Mouse (Mus musculus) layer of hippocampus, adult 18-20 months (tissue): ENCODE data around the gene Ankrd13d. TPM values are rescaled to one million over a fixed set of nuclear protein-coding genes. Genes with fewer than 3 reads are reported as not detected.

Experiments
- DNase-seq, 2 experiments: peaks; one replicate each; pipeline ENCODE4 v3.0.0; 2022; ENCODE audit warnings: low spot score in 2 of 2
- long read RNA-seq: library from polyadenylated mRNA; stranded (forward); transcript quantifications from one replicate; pipeline ENCODE4 v2.0.0, GENCODE M21; 2021
- total RNA-seq, 2 experiments: library from RNA; stranded (reverse); gene quantifications; 2 replicates each; pipeline ENCODE4 v1.2.3; 2021

The Ankrd13d gene
- 10 to 100 TPM; 58.5 to 59.2 TPM for total RNA-seq
- long read RNA-seq, transcript Ankrd13d-202 (15 exons, 2,131 nt): minor isoform, 5 of 87 reads
- long read RNA-seq, transcript Ankrd13d-201 (15 exons, 2,139 nt): major isoform, 35 of 87 reads
- long read RNA-seq, partial matches to known transcripts: 20 of 87 reads
- long read RNA-seq, other reads (novel, unspliced or antisense): 27 of 87 reads

DNA sequence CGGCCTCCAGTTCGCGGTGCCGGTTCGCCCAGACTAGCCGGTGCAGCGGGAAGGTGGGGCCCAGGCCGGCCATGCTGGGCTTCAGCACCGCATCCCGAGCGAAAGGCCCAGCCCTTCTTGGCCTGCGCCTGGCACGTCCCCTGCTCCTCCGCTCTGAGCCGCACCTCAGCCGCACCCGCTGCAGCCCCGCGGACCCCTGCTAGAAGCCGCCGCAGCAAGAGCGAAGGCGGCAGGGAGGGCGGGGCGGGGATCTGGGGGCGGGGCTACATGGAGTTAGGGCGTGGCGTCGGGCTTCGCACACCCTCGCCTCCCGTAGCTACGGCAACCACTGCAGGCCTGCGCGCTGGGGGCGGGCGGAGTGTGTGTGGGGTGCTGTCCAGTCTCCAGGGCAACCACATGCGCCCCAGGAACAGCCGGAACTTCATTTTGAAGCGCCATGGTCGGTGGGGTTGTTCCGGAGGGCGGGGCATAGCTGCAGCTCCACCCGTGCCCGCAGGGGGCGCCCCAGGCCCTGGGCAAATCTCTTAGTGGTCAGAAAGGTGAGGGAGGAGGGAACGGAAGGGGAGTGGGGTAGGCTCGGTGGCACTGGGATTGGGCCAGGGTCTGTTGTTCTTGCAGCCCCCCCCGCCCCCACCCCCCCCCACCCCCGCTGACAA lies at the start of gene Ankrd13d:
Gene Ankrd13d (minus strand): TSS at position 240 of the 656 bp plus-strand sequence.
- peak; percentile 91 to 94 for DNase-seq

DNA sequence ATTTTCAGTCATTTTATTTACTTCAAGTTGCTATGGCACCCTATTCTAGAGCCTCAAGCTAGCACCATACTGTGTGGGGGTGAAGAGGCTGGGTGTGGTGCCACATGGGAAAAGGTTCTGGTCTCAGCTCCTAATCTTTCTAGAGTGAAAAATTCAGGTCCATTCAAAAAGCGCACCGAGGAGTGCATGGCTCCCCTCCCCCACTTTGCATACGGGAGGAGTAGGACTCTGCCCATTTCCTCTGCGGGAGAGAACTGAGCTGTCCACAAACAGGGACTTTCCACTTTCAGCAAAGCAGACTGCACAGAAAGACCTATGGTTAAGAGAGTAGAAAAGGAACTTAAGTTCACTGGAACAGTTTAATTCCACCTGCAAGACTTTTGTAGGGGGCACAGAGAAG lies 49.7 kb upstream of the Ankrd13d start:
- DNase-seq: peak; percentile 41 to 72

DNA sequence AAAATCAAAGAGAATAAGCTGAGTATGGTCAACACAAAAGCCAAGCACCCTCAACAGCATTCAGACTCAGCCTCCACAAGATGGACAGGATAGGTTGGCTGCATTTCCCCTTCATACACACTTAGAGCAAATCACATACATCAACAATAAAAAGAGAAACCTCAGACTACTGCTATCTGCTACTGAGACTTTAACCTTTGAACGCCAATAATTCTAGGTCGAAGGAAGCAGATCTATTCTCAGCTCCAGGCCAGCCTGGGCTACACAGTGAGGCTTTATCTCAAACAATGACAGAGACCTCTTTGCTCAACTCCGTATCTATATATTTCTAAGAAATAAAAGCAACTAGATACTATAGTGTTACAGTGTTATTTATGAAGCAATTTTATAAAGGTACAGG lies 48.3 kb upstream of the Ankrd13d start:
- DNase-seq: no peak

DNA sequence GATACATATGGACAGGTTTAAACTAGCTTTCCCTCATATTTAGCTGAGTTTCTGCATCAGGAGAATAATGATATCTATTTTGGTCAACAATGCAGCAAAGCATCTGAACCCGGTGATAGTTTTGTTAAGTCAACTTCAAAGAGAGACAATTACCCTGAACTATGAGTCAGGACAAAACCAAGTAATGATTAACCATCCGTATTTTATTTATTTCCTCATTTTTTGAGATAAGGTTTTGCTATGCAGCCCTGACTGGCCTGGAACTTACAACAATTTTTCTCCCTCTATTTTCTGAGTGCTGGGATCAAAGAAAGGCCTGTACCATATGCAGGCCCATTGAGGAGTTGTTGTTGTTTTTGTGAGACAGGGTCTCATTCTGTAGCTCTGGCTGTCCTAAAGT lies 47.7 kb upstream of the Ankrd13d start:
- no peak for DNase-seq

DNA sequence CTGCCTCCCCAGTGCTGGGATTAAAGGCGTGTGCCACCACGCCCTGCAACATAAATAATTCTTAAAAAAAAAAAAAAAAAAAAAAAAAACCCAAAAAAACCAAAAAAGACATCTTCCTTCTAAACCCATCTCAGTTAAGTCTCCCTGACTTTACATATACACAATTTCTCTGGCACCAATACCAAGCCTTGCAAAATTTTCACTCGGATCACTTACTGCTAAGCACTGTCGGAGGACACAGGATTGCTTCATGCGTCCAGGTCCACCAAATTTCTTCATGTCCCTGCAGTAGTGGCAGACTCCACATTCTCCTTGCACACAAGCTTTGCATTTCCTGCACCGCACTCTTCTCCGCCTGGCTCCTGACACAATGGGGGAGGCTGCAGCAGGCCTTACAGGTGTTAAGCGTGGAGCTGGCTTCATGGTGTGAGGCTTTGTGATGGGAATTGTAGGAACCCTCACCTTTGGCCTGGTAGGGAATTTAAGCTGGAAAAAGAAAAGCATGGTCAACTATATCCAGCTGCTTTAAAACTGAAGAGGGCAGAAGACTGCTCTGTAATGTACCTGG lies 45.9 kb upstream of the Ankrd13d start:
- DNase-seq: no peak

DNA sequence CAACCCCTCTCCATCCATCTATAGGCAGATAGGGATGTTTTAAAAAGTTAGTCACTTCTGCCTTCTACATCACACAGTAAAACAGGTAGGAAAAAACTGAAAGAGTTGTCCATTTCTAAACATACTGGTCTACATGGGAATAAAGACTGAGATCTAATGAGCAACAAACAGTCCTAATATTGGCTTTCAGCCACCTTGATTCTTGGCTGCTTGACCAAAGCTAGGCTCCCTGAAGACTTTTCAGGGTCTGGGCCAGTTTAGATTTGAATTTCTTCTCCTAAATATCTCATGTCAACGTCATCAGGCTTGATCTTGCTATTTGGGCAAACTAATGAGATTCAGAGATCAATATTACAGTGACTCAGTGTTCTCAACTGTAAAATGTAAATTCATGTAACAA lies 43.9 kb upstream of the Ankrd13d start:
- no peak for DNase-seq

DNA sequence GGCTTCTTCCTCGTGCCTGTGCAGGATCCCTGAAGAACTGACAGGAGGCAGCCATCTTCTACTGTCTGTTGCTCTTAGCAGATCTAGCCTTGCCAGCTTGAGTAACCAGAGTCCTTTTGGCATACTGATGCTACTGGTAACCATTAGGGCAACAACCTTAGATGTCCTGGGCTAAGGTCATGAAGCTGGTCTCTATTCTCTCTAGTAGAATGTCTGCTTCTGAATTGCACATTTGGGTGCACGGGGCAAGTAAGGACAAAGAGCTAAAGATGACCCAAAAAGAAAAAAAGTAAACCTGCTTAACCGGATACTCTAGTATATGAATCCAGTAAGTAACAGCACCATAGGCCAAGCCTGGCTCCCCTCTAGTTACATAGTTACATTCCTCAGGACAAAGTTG lies 43.2 kb upstream of the Ankrd13d start:
- DNase-seq: no peak

DNA sequence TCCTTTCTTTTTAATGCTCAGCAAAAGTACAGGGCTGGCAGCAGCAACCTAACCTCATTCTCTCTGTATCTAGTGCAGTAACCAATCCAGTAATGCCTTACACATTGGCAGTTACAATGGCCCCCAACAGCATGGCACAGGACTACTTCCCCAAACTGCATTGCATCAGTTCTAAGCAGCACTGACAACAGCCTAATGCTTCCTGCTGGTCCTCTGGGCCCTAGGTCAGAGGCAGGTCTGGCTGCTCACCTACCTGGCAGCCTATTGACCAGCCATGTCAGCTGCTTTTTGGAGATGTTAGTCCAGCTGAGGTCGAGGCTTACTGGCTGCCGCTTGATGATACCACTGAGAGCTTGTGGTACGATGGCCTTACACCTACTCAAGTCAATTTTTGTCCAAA lies 39.2 kb upstream of the Ankrd13d start:
- DNase-seq: no peak

DNA sequence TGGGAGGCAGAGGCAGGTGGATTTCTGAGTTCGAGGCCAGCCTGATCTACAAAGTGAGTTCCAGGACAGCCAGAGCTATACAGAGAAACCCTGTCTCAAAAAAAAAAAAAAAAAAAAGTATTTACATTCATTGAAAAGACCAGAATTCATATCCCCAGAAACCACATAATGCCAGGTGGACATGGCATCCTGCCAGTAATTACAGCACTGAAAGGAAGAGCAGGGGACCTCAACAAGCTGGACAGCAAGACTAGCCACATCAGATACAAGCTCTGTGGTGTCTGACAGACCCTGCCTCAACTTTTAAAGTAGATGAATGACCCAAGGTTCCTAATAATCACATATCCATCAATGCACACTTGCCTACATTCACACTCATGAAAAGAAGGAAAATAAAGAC lies 38.7 kb upstream of the Ankrd13d start:
- no peak for DNase-seq

DNA sequence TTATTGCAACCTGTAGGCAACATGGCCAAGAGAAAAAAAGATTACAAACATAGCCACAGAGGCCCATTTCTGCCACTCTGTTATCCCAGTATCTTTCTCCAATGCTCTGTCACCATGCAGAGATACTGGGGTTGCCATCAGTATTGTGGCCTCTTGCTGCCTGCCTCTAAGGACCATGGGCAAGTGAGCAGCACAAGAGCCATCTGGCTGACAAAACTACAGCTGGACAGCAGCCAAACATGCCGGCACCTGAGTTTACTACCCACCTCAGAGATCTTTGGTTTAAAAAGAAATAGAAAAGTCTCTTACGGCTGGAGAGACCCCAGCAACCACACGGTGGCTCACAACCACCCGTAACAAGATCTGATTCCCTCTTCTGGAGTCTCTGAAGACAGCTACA lies 36.3 kb upstream of the Ankrd13d start:
- DNase-seq: no peak

DNA sequence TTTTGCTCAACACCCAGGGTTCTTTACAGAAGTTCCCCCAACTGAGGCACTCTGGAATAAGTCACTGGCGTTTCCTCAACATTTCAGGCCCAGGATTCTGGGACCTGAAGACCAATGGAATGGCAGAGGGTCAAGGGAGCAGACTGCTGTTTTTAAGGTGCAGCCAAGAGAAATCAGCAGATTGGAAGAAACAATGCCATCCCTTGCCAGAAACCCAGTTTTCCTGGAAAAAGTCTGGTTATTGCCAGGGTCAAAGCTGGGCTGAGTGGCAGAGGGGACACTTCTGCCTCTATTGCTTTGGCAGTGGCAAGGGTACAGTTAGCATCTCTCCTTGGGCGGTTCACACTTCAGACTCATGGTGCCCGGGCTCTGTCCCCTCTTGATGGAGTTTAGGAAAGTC lies 34.2 kb upstream of the Ankrd13d start:
- no peak for DNase-seq

DNA sequence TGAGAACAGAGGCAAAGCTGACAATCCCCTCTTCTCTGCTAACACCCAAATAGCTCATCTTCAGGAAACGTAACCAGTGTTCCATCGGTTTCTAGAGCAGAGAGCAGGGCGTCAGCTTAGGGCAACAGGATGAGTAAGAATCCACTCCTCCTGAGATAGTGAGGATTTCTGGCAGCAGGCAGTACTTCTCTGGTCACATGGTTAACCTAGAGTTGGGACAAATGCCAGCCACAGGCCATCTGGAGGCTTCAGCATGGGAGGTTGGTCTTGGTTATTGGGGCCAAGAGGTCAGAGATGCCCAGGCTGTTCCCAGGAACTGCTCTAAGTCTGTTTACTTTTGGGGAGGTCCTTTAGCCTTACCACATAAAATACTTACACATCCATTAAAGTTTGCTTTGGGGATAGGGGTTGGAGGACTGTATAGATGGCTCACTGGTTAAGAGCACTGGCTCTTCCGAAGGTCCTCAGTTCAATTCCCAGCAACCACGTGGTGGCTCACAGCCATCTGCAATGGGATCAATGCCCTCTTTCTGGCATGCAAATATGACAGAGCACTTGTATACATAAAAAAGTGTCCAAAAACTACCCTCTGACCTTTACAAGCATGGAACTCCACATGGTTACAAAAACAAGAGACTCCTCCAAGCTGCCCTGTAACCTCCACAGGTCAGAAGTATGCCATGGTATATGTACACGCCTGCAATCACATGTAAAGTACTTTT lies 32.4 kb upstream of the Ankrd13d start:
- no peak for DNase-seq

DNA sequence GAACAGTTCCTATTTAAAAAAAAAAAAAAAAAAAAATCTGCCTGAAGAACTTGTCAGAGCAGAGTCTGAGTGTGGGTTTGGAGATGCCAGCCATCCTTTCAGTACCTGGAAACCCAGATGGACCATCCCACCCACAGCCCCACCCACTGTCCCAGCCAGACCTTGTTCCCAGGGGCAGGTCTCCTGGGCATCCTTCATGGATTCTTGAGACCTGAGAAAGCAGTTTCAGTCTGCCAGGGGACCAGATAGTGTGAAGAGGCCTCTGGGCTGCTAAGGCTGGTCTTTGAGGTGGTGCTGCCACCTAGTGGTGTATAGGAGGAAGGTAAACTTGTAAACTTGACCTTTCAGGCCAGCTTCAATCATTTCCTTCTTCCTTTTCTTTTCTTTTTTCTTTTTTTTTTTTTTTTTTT lies 26.8 kb upstream of the Ankrd13d start:
- DNase-seq: peak in 1 of 2 experiments; percentile 71

DNA sequence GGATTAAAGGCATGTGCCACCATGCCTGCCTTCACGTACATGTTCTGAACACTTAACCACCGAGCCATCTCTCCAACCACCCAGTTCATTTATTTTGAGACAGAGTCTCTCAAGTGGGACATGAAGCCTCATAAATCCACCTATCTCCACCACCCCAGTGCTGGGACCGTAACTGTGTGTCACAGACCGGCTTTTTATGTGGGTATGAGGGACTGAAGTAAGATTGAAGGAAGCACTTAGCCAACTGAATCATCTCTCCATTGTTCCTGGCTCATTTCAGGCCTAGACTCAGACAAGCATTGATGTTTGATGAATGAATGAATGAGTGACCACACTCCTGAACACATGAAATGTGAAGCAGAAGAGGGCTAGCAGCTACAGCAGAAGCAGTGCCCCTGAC lies 26.4 kb upstream of the Ankrd13d start:
- DNase-seq: no peak

DNA sequence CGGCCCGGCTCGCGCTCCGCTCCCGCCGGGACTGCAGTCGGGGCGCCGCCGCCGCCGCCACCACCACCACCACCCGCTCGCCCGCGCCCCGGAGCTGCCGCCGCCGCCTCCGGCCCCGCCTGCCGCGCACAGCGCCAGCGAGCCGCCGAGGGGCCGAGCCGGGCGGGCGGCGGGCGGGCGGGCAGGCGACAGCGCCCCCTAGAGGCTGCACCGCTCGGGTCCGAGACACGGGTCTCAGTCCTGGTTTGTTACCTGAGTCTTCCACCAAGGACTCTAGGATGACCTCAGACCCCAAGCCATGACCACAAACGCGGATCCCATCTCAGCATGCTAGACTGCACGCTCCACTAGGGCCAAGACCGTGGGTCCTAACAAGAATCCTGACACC lies 23.2 kb upstream of the Ankrd13d start, which contains the start of gene Grk2:
Gene Grk2 (minus strand): TSS at position 33 of the 388 bp plus-strand sequence.
- DNase-seq: peak; percentile 74 to 82

DNA sequence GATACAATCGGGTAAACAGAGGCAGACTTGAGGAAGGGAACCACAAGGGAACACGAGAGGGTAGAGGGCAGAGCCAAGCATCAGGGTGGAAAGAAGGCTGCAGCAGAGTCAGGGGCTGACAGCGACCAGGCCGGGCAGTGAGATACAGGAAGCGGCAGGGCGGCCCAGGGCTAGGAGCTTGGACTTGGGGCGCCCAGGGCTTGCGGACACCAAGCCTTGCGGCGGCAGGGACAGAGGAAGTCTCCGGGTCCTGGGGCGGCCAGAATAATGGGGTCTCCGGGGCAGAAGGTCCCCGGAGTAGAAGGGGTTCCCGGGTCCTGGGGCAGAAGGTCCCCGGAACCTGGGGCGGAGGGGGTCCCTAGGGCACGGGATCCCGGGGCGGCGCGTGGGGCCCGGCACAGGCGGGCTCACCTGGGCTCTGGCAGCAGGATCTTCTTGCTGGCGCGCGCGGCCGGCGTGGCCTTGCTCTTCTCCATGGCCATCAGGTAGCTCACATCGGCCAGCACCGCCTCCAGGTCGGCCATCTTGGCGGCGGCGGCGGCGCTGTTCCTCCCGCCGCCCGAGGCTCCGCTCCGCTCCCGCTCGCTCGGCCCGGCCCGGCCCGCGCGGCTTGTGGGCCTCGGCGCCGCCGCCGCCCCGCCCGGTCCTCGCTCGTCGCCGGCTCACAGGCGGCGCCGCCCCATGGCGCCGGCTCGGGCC lies 22.7 kb upstream of the Ankrd13d start:
- no peak for DNase-seq

DNA sequence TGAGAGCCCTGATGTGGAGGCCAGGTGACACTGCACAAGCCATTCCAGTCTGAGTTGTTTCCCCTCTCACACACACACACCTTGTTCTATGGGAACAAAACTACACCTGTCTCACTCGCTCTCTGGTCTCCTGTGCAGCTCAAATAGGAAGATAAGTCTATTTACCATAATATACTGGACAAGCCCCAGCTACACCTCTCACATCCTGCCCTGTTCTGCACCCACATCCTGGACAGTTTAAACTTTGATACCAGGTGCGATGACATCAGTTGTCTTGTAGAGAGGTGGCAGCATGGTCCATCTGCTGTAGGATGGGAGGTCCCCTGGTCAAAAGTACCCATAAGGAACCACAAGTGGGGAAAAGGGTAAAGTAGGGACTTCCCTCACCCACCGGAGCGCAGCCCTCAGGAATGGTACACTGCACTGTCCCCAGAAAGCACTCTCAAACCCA lies 22.0 kb upstream of the Ankrd13d start:
- no peak for DNase-seq

DNA sequence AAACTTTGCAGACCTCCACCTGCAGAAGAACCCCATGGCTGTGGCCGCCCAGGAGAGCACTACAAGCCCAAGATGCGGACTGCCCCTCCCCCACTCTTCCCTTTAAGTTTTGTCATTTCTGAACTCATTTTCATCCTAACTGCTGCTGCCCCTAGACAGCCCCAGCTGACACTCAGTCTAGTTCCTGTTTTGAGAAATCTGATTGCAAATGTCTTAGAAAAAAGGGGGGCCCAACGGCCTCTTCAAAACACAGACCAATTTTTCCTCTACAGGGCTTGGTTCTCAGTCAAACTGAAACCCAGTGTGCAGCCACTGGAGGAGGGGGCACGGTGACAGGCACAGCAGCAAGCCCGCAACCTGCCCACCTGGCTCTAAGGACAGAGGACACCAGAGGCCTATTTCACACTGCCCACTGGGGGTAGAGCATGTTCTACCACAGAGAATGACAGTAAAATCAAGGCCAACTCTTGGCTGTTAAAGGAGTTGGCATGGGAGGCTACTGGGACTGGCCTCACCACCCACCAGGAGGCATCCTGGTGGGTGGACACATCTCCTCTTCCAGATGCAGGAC lies 21.4 kb upstream of the Ankrd13d start:
- DNase-seq: no peak

DNA sequence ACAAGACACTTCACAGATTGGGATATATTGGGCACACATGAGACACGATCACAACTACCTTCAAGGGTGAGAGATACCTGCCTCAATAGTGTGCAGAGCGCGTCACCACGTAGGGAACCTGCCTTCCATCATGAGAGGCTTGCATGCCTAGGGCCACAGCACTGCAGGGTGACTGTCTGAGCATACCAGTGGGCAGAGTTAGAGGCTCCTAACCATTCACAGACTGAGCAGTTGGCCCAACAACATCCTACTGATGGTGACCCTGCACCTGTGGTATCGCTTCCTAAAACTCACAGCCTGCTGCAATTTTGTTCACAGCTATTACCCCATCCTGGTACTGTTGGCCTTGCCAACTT lies 20.7 kb upstream of the Ankrd13d start:
- DNase-seq: peak in 1 of 2 experiments; percentile 39

DNA sequence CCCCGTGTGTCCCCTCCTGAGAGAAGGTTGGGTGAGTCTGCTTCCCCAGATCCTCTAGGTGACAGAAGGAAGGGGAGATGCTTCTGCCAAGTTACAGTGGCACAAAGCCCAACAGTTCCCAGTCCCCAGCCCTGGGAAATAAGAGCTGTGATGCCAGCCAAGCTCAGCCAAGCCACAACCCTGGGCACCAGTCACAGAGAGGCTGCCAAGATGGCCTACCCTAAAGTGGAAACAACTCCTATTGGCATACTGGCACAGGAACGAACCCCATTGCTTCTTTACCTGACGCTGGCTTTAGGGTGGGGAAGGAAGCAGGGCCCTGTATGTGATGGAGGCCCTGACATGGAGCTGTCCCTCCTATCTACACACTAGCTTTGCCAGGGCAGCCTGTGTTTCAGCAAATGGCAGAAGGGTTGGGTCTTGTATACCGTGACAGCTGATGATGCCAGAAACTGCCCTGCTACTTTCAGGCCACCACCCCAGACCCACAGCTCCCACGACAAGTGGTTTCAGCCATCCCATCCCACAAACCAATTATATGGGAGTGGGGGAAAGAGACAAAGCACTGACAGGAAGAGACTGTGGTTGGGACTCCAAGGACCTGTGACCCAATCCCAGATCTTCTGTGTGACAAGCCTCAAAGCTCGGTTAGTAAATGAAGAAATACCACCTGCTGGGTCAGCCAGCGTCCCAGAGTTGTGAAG lies 20.2 kb upstream of the Ankrd13d start:
- DNase-seq: peak in 1 of 2 experiments; percentile 63
